Mouse (Mus musculus) neutrophil, adult 5-6 weeks (primary cell): ENCODE measurements at regions not wholly inside any gene's neighbourhood (a gene's known extent, or its start where the extent isn't known, plus 50 kb on each side); places are given as distances from the start of the nearest gene placed in this dataset.
A peak's percentile ranks its signal among the peaks of the same experiment; 100 is the strongest.

ENCODE experiments used
- ATAC-seq: fragments of 151-379, 151-347 bp; 2 replicates; pipeline ENCODE4 v1.8.0; 2017; ENCODE audit warnings: mild to moderate bottlenecking, moderate TSS enrichment; ENCODE audit not compliant: insufficient number of reproducible peaks, poor library complexity, low FRiP score, severe bottlenecking; ENCODE audit errors: extremely low read depth

DNA sequence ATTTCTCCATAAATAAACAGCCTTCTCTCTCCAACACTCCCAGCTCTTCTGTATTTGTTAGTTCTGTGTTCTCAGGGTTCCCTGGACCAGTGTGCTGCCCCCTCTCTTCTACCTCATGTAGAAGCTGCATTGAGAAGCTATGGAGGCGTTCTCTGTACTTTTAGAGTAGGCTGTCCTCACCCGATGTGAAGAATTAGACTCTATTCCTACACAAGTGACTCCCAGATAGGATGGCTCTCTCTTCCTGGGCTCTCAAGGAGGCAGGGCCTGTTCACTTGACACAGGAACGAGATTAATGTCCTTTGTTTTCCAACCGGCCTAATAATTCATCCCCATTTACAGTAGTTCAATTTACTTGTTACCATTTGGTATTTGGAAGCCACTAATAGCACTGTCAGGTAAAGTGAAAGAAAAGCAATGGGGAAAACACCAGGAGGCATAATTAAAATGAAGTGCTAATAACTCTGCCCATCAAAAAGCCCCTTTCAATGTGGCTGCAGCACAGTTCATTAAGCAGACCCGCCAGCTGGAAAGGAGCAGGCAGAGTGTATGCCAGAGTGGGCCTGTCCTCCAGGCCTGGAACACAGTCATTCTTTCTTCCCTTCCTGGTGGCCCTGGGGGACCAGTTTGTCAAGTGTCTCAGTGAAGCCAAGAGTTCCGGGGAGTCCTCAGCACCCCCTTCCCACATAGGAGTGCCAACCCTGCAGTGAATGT, 454.8 kb upstream of the Gm6657 start:
- ATAC-seq, result no peak

DNA sequence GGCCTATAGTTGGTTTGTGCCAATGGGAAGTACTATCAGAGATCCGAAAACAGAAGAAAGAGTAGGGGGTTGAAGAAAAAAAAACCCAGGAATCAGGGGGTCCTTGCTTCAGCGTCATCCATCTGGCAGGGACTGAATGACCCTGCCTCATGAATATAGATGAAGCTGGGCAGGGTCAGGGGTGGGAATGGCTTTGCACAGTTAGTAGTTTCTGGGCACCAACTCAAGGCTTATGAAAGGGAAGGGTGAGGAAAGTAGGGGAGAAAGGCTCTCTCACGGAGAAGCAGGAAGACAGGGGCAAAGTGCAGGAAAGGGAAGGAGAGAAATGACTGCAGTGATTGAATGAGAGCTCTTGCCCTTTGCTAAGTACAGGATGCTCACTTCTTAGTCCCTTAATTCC, 451.3 kb upstream of the Gm6657 start:
- no peak for ATAC-seq

DNA sequence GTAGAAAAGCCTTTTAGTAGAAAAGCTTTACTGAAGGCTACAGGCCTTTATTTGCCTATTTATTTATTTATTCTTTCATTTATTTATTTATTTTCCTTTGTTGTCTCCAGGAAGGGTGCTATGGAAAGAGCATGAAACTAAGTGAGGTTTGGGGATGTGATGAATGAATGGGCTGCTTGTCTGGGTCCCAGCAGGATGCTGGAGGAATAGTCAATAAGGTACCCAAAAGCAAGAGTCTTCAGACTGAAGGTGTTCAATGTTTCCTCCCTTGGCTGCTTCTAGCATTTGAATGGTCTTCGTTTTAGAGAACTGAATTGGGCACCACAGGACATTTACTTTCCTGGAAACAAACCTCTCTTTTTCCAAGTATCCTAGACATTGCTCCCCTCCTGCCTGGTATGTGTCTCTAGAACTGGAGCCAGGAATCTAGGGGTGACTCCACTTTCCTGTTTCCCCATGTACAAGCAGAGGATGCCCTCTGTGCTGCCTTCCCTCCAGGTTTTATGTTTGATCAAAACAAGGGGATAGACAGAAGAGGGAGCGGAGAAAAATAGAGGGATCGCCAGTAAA, 444.5 kb upstream of the Gm6657 start:
- ATAC-seq, result no peak

DNA sequence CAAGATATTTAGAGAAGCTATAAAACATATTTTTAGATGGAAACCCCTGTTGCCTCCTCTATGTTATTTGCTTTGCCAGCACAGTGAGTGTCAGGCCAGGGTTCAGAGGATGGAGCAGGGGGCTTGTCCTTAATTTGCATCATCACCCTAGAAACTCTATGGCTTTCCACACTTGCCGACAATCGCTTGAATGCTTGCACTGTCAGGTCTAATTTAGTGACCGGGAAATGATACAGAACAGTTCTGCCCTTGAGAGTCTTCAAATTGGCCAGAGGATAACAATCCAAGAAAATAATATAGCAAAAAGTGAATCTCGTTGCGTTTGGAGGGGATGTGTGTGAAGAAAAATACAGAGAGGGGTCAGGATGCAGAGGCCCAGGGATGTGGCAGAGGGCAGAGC, 441.9 kb upstream of the Gm6657 start:
- ATAC-seq, result no peak

DNA sequence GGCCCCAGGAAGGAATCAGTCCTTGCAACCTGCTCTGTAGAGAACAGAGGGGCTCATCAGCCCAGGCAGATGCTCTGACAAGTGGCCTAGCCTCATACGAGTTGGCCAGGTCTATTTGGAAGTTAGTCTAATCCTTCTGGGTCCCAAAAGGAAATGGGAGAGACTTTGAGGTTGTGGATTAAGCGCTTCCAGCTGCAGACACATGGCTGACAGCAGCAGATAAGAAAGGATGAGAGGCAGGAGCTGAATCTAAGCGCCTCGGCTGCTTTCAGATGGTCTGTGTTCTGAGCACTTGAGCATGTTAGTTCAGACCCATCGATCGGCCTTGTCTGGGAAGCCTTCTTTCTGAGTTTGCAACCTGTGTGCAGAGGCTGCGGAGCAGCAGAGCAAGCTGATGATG, 438.0 kb upstream of the Gm6657 start:
- ATAC-seq, result no peak

DNA sequence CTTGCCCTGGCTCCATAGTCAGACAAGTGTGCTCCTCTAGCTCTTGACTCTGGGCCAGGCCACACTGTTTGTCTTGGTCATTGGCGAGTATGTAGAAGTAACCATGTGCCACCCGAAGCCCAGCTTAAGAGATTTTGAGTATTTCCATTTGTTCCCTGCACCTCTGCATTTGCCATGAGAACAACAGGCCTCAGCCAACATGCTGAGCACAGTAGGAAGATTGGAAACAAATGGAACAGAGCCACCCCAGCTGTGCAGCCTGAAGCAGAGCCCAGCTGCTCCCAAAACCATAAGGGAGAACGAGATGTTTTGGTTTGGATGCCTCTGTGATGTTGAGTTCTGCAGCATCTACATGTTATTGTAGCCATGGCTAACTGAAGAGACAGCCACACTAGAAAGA, 433.1 kb upstream of the Gm6657 start:
- no peak for ATAC-seq

DNA sequence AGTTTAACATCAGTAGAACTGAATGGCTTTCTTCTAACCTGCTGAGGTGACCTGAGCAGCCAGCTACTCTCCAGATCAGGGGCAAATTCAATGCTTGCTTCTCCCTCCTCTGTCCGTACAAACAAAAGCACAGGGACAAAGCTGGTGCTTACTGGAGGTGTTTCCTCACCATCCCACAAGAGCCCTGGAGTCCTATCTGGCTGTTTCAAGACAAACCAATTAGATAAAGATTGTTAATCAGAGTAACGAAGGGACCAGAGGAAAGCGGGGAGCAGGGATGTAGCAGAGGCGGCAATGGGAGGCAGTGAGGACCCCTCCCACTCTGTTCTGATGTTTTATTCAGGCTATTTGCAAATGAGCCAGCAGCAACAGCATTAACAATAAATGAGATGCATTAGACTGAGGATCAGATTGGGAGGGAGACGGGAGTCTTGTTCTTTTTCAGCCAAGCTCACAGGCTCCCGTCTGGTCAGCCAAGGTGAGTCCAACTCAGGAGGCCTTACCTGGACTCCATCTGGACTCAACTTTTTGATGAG, 418.0 kb upstream of the Gm6657 start:
- no peak for ATAC-seq

DNA sequence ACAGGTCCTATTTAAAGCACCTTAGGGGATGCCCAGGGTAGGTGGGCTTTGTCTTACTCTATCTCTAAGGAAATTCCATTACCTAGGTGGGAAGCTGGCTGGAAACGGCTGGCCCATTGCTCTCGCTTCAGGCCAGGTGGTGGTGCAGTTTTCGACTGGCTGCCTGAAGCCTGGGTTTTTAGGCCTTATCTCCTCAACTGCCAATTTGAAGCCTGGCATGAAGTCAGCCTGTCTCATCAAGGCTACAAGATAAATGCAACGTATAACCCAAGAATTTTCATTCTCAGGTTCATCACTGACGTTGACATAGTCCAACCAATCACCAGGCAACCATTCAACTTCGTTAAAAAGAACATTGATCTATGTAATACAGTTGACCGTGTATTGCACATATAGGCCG, 417.3 kb upstream of the Gm6657 start:
- ATAC-seq, result no peak

DNA sequence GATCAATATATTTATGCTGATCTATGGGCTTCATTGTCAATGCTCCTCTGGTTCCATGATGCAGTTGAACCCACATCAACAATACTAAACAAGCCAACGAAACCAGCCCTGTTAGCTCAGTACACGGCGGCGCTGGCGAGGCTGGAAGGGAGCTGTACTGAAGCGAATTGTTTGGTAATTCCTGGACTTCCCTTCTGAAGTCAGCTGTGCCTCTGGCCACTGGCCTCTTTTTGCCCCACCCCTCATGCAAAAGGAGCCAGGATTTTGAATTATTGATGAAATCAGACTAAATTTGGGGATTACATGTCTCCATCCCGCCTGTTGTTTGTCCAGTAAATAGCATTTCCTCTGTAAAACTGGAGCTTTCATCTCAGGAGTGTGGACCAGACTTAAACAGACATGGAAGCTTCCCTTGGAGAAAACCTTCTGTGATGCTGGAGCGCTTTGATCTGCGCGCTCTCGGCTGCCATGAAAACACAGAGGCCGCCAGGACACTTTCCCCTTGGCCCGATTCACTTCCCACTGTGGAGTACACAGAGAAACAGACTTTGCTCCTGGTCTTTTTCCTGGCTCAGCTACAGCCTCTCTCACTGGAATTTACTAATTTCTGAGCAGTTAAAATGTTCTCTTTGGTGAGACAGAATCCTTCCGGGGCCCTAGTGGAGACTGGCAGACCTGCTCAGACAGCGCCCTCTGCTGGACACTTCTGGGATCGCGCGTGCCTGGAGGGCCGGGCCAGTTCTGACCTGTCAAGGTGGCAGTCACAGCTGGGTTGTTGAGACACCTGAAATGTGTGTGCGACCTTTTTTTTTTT, 412.9 kb upstream of the Gm6657 start:
- ATAC-seq, result peak; percentile 51; the same call in 1 of the 2 replicates

DNA sequence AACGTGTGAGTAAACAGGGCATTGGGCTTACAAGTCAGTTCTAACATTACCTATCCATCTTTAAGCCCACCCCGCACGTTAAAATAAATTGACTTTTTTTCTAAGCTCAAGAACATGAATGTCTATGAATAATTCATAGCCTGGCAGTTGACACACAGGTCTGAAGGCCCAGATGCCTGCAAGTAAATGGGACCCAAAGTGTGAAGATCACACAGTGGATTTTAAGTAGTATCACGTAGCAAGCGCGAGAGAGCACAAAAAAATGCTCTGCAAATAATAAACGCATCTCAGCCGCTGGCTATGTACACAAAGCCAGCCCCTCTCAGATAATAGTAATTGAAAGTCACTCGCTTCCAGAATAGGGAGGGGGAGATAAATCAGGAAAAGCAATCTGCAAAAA, 410.1 kb upstream of the Gm6657 start:
- no peak for ATAC-seq

DNA sequence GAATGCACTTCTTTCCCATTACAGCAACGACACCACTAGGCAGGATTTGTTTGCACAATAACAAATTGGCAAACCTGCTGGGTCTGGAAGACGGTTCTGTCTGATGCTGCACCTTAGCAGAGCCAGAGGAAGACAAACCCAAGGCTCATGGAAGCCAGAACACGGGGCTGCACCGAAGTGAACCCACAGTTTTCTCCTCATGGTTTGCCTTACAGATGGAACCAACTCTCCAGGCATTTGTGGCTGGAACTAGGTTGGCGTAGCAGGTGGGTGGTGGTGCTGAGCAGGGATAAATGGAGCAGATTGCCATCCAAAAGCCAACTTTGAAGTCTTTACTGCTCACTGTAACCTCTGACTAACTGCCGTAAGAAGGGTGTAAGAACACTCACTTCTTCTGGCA, 408.4 kb upstream of the Gm6657 start:
- ATAC-seq, result no peak

DNA sequence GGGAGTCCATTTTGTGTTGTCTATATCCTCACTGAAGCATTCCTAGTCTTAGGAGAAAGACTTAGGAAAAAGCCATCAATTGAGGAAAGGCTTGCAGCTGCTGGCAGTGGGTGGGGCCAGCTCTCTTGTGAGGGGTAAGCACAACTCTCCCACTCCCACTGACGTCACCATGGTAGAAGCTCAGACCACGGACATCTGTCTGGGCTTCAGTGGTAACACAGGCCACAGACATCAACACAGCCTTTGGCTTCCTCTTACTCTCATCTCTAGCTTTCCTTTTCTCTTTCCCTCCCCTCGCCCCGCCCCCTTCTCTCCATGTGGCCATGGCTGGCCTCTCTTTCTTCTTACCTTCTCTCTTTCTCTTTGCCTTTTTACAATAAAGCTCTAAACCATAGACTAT, 407.4 kb upstream of the Gm6657 start:
- ATAC-seq, result no peak

DNA sequence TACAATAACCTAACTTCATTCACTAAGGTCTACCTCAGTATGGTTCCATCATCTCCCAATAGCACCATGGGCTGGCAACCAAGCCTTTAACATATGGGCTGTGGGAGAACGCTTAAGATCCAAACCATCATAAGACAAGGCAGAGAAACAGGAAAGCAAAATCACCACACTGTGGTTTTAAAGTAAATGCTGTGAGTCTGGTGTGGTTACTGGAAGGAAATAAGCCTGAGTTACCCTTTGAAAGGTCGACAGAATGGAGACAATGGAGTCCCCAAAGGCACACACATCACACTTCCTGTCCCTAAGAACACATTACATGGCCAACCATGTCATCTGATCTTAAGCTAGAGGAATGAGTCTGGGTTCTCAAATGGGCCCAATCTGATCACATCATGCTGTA, 405.8 kb upstream of the Gm6657 start:
- ATAC-seq, result peak; percentile 31; the same call in 1 of the 2 replicates

DNA sequence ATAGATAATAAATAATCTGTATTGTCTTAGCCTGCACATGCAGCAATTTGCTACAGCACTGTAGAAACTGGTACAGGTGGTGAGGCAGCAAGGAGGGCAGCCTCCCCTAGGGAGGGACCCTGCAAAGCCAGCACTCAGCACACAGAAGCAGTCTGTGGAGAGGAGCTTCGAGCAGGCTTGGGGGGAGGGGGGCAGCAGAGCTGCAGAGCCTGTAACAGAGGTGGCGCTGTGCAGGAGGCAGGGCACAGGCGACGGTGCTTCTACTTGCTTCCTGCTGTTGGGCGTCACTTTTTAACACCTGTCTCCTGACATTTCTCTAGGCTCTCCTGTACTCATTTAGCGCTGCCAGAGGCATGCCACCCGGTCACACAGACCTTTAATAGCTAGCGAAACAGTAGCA, 404.6 kb upstream of the Gm6657 start:
- ATAC-seq, result peak; percentile 43; the same call in 1 of the 2 replicates

DNA sequence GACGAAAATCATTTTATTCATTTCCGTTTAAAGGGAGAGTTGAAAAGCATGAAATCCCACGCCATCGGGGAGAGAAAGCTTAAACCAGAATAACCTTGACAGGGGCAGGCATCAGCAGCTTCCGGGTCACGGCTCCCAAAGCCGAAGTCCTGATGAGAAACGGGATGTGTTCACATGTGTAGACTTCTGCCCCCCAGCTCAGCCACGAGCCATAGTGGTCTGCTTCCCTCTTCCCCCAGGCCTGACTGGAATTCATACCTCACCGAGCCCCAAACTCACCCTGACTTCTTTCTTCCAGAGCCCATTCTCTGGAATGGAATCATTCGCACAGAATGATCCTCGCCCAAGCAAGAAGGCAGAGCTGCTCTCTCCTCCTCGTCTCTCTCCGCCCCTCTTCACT, 404.2 kb upstream of the Gm6657 start:
- no peak for ATAC-seq

DNA sequence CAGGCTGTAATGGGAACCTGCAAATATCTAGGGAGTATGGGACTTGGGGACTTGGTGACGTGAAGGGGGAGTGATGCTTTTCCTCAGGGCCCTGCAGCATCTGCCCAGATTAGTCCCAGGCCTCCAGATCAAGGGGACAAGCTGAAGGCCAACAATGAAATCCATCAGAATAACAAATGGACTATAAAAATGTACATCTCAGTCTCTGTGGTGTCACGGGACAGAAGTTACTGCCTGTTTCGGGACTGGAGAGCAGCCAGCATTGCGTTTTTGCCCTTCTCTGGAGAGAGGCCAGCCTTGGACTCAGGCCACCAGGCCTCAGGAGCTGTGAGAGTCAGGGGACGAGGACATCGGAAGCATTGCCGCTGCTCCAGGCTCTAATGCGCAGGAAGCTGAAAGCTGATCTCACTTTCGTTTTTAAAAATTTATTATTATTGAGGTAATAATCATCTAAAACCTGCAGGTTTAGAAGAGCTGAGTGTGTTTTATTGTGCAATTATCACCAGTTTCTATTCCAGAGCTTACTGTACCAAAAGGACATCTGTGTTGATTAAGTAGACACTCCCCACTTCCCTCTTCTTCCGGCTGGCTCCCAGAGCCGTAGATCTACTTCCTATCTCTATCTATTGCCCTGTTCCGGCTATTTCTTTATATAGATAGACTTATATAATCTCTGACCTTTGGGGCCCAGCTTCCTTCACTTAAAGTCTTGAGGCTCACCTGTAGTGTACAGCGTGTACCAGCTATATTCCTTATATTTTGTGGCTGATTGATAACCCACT, 403.0 kb upstream of the Gm6657 start:
- ATAC-seq, result no peak

DNA sequence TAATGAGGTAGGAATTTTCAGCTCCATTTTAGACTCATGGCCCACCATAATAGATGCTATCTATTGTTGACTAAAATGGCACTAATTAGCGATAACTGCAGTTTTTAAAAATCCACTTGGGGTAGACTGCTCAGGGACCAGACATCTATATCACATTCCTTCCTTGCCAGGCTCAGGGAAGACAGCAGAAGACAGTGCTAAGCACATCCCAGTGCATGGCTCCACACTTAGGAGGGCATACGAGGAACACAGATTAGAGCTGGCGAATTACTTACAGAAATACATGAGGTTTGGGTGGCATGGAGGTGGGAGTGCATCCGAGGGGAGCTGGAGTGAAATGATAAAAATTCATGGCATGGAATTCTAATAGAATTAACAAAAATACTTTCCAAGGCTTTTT, 395.5 kb upstream of the Gm6657 start:
- no peak for ATAC-seq

DNA sequence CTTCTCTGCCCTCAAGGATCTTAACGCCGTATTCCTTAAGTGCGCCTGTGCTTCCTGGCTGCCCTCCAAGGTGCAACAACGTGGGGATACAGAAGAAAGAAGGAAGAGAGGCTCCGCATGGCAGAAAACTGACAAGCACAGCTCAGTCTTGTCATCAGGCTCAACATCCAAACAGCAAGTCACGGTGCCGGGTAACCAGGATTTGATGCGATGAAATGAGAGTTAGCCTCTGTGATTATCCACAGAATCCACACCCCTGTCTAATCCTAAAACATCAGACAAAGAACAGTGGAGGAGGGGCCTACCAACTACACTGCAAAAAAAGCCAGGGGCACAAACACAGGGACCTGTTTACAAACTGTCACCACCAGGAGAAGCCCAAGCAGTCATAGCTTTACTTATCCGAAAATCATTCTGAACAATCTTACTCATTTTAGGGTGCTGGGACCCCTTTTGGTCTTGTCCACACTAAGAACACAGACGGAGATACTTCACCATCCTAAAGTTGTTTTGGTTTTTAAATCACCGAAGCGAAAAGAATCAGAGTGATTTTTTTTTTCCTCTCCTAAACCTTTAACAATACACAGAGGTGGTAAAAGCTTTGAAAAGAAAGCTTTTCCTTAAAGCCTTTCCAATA, 394.8 kb upstream of the Gm6657 start:
- no peak for ATAC-seq

DNA sequence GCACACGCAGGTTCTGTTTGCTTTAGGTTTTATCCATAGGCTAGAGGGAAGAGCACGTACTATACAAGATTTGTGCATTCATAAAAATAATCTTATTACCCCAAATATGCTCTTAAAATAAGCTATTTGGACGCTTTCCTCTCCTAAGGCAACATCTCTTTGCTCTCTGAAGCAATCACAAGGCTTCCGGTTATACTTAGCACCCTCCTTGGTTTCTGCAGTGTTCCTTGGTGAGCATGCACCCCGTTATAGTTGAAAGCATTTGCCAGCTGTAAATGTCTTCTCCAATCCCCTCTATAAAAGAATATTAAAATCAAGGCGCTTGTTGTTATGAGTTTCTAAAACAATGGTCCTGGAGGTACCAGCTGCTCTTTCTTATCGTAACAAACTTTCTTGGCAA, 386.4 kb upstream of the Gm6657 start:
- ATAC-seq, result no peak
